Comparison of ENCODE assay signal across 8 mouse cellular contexts in the genomic region with DNA sequence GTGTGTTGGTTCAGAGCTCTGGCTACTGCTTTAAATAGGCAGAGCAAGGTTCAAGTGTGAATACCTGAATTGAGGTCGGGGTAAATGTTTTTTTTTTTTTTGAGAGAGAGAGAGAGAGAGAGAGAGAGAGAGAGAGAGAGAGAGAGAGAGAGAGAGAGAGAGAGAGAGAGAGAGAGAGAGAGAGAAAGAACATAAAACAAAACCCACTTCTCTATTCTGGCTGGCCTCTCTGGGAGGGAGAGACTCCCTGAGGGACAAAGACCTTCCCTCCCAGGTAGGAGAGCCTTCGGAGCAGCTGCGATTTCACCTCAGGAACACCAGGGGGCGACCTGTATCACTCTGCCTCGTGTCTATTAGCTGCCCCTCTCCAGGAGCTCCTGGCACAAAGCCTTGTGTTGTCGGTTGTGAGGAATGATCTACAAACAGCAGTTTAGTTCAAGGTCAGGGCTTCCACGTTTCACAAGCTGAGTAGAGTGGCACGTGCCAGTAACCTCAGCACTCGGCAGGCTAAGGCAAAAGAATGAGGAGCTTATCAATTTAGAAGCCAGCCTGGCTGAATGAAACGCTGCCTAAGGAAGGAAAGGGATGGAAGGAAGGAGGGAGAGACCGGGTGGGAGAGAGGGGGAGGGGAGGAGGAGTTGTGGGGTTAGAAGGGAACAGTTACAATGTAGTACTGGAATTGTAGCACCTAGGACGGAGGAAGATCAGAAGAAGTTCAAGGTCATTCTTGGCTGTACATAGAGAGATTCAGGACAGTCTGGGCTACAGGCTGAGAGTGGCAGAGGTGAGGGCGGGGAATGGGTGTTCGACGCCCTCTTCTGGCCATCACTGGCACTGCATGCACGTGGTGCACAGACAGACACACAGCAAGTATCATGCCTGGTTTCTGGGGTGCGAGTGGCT. TPM values are rescaled to one million over a fixed set of nuclear protein-coding genes. Genes with fewer than 3 reads are reported as not detected.
DNase-seq lines count a peak whose midpoint lies in the region; ATAC-seq and TF ChIP-seq lines count a peak whose summit lies in the region.

No protein-coding gene starts in this region.

- H3K36me3 ChIP-seq in heart, embryonic 13.5 days = no peaks in the 10 kb centered on the region
- H3K36me3 ChIP-seq in kidney, postnatal 0 days (ENCODE audit: insufficient read depth, low read length) = no peaks in the 10 kb centered on the region
- H3K36me3 ChIP-seq in liver, embryonic 12.5 days = no peaks in the 10 kb centered on the region
- H3K36me3 ChIP-seq in stomach, embryonic 14.5 days (ENCODE audit: control insufficient read depth, insufficient read depth, low read length) = no peaks in the 10 kb centered on the region

- H3K9ac ChIP-seq in heart, embryonic 13.5 days = peak overlapping the region; percentile 66
- no peak overlapping the region for H3K9ac ChIP-seq in kidney, postnatal 0 days (ENCODE audit: low read depth, low read length)
- H3K9ac ChIP-seq in liver, embryonic 12.5 days = peak overlapping the region; percentile 46; the same call in 1 of the 2 replicates
- no peak overlapping the region for H3K9ac ChIP-seq in stomach, embryonic 14.5 days (replicated peaks; ENCODE audit: low read depth, low read length)

- H3K4me2 ChIP-seq in heart, embryonic 13.5 days = peak overlapping the region; percentile 61
- H3K4me2 ChIP-seq in kidney, postnatal 0 days (ENCODE audit: low read length) = peak overlapping the region; percentile 47
- peak overlapping the region; percentile 61 for H3K4me2 ChIP-seq in liver, embryonic 12.5 days
- peak overlapping the region; percentile 13; the same call in 1 of the 2 replicates for H3K4me2 ChIP-seq in stomach, embryonic 14.5 days (replicated peaks; ENCODE audit: low read depth, low read length)

- WGBS in heart, embryonic 13.5 days = 8% methylated on average over 17 of the region's 17 CpGs
- 8% methylated on average over 17 of the region's 17 CpGs for WGBS in kidney, postnatal 0 days
- 6% methylated on average over 17 of the region's 17 CpGs for WGBS in liver, embryonic 12.5 days (ENCODE audit: insufficient replicate concordance)
- WGBS in stomach, embryonic 14.5 days = 11% methylated on average over 17 of the region's 17 CpGs

- no peaks in the 10 kb centered on the region for H3K9me3 ChIP-seq in heart, embryonic 13.5 days
- H3K9me3 ChIP-seq in kidney, postnatal 0 days (replicated peaks; ENCODE audit: low read length) = no peaks in the 10 kb centered on the region
- 0 out of 2 replicates have a peak, but pooled peaks cover 4% of the 10 kb centered on the region for H3K9me3 ChIP-seq in liver, embryonic 12.5 days (replicated peaks)
- no peaks in the 10 kb centered on the region for H3K9me3 ChIP-seq in stomach, embryonic 14.5 days (ENCODE audit: control insufficient read depth, low read depth, low read length)

- ATAC-seq in CD4-positive, CD25-positive, alpha-beta regulatory T cell, adult 4 months = peak; percentile 70
- peak; percentile 90 for ATAC-seq in erythroblast, adult 5-6 weeks (replicated peaks; ENCODE audit: low FRiP score, poor library complexity, severe bottlenecking)
- ATAC-seq in heart, embryonic 13.5 days (ENCODE audit: extremely low read depth, insufficient number of reproducible peaks, low FRiP score, low TSS enrichment) = peak; percentile 35; the same call in 1 of the 2 replicates
- peak; percentile 82 for ATAC-seq in kidney, postnatal 0 days (replicated peaks; ENCODE audit: low FRiP score, low read depth)
- ATAC-seq in liver, embryonic 12.5 days = peak; percentile 78
- ATAC-seq in stomach, embryonic 14.5 days (ENCODE audit: insufficient number of reproducible peaks, insufficient read depth, low FRiP score, low read depth) = peak; percentile 55

- TF ChIP-seq CTCF in brain, embryonic 14.5 days (IDR thresholded peaks at IDR 0.05; ENCODE audit: borderline replicate concordance, extremely low read depth, insufficient read depth, insufficient read length) = peak; percentile 91
- peak; percentile 79 for TF ChIP-seq CTCF in kidney, postnatal 0 days (IDR thresholded peaks at IDR 0.05; ENCODE audit: low read depth)

- peak overlapping the region; percentile 72 for H3K27ac ChIP-seq in heart, embryonic 13.5 days (replicated peaks)
- H3K27ac ChIP-seq in kidney, postnatal 0 days = peak overlapping the region; percentile 72; the same call in 1 of the 2 replicates
- H3K27ac ChIP-seq in liver, embryonic 12.5 days = peak overlapping the region; percentile 60
- no peak overlapping the region for H3K27ac ChIP-seq in stomach, embryonic 14.5 days (ENCODE audit: low read length)

- TF ChIP-seq POLR2A in brain, embryonic 14.5 days (IDR thresholded peaks at IDR 0.05; ENCODE audit: borderline replicate concordance, extremely low read depth, insufficient read depth, insufficient read length, poor library complexity, severe bottlenecking) = no peak

- DNase-seq in brain, embryonic 14.5 days (ENCODE audit: low read depth) = peak; percentile 94
- peak; percentile 93 for DNase-seq in kidney, postnatal 0 days (ENCODE audit: low spot score)
- peak; percentile 51 to 70 for DNase-seq in natural killer cell, adult 2 months (ENCODE audit: low spot score in 2 of 2)

- no peaks in the 10 kb centered on the region for H3K27me3 ChIP-seq in heart, embryonic 13.5 days (replicated peaks)
- H3K27me3 ChIP-seq in kidney, postnatal 0 days (ENCODE audit: insufficient read depth, low read length) = no peaks in the 10 kb centered on the region
- peaks cover 5% of the 10 kb centered on the region; the same call in 1 of the 2 replicates for H3K27me3 ChIP-seq in liver, embryonic 12.5 days (replicated peaks)
- H3K27me3 ChIP-seq in stomach, embryonic 14.5 days (ENCODE audit: control insufficient read depth, insufficient read depth, low read length) = no peaks in the 10 kb centered on the region

- H3K4me3 ChIP-seq in heart, embryonic 13.5 days = peak overlapping the region; percentile 36
- no peak overlapping the region for H3K4me3 ChIP-seq in kidney, postnatal 0 days (replicated peaks; ENCODE audit: low read depth, low read length)
- H3K4me3 ChIP-seq in liver, embryonic 12.5 days = peak overlapping the region; percentile 11; the same call in 1 of the 2 replicates
- H3K4me3 ChIP-seq in stomach, embryonic 14.5 days (ENCODE audit: low read depth, low read length) = no peak overlapping the region

- peaks cover 31% of the 10 kb centered on the region for H3K4me1 ChIP-seq in heart, embryonic 13.5 days
- H3K4me1 ChIP-seq in kidney, postnatal 0 days (replicated peaks; ENCODE audit: insufficient read depth, low read length) = no peaks in the 10 kb centered on the region
- H3K4me1 ChIP-seq in liver, embryonic 12.5 days = peaks cover 13% of the 10 kb centered on the region
- peaks cover 4% of the 10 kb centered on the region; the same call in 1 of the 2 replicates for H3K4me1 ChIP-seq in stomach, embryonic 14.5 days (ENCODE audit: control insufficient read depth, insufficient read depth, low read length)

RNA-seq across cellular contexts. Expression of gene Nrsn2, which starts 12.9 kb away (rescaled TPM):
- not detected for polyA plus RNA-seq in CD4-positive, CD25-positive, alpha-beta regulatory T cell, adult 4 months (2017; shearing (Covaris generic))
- 25.8 and 33.1 TPM in 2 replicates for polyA plus RNA-seq in brain, embryonic 14.5 days (2012; rRNA removed)
- total RNA-seq in erythroblast, adult 5-6 weeks (2015; ENCODE audit: low replicate concordance) = not detected in 2 replicates
- not detected in 2 replicates for total RNA-seq in erythroblast, adult 5-6 weeks (2017; ENCODE audit: low replicate concordance)
- 2.5 and 3.7 TPM in 2 replicates for polyA plus RNA-seq in heart, embryonic 13.5 days (2015; fragmentation: Nextera tagmentation; extraction: Ambion mirVana)
- 0.60 and 0.68 TPM in 2 replicates for polyA plus RNA-seq in kidney, postnatal 0 days (2015; fragmentation: Nextera tagmentation; extraction: Ambion mirVana)
- 0.08 TPM in 1 of 2 replicates, not detected in the other for polyA plus RNA-seq in liver, embryonic 12.5 days (2016; fragmentation: Nextera tagmentation; extraction: Ambion mirVana)
- polyA plus RNA-seq in stomach, embryonic 14.5 days (2014; fragmentation: Nextera tagmentation; extraction: Ambion mirVana) = 2.2 and 3.8 TPM in 2 replicates

RNA-seq across cellular contexts. Expression of gene Trib3, which starts 19.7 kb away (rescaled TPM):
- 1 to 10 TPM; 2.4 to 5.1 TPM for polyA plus RNA-seq in CD4-positive, CD25-positive, alpha-beta regulatory T cell, adult 4 months (2017; shearing (Covaris generic))
- polyA plus RNA-seq in brain, embryonic 14.5 days (2012; rRNA removed) = 0.62 and 0.70 TPM in 2 replicates
- 1.0 TPM in 1 of 2 replicates, not detected in the other for total RNA-seq in erythroblast, adult 5-6 weeks (2015; ENCODE audit: low replicate concordance)
- 0.26 and 0.98 TPM in 2 replicates for total RNA-seq in erythroblast, adult 5-6 weeks (2017; ENCODE audit: low replicate concordance)
- polyA plus RNA-seq in heart, embryonic 13.5 days (2015; fragmentation: Nextera tagmentation; extraction: Ambion mirVana) = 4.5 and 6.5 TPM in 2 replicates
- polyA plus RNA-seq in kidney, postnatal 0 days (2015; fragmentation: Nextera tagmentation; extraction: Ambion mirVana) = 0.79 and 1.1 TPM in 2 replicates
- polyA plus RNA-seq in liver, embryonic 12.5 days (2016; fragmentation: Nextera tagmentation; extraction: Ambion mirVana) = 6.1 and 7.2 TPM in 2 replicates
- polyA plus RNA-seq in stomach, embryonic 14.5 days (2014; fragmentation: Nextera tagmentation; extraction: Ambion mirVana) = 0.73 and 1.1 TPM in 2 replicates

RNA-seq across cellular contexts. Expression of gene Rbck1, which starts 31.0 kb away (rescaled TPM):
- 10 to 100 TPM; 53.4 to 74.3 TPM for polyA plus RNA-seq in CD4-positive, CD25-positive, alpha-beta regulatory T cell, adult 4 months (2017; shearing (Covaris generic))
- polyA plus RNA-seq in brain, embryonic 14.5 days (2012; rRNA removed) = 246 and 256 TPM in 2 replicates
- 28.2 TPM in 2 replicates for total RNA-seq in erythroblast, adult 5-6 weeks (2015; ENCODE audit: low replicate concordance)
- 16.6 and 25.1 TPM in 2 replicates for total RNA-seq in erythroblast, adult 5-6 weeks (2017; ENCODE audit: low replicate concordance)
- 60.7 and 66.3 TPM in 2 replicates for polyA plus RNA-seq in heart, embryonic 13.5 days (2015; fragmentation: Nextera tagmentation; extraction: Ambion mirVana)
- 67.6 and 68.4 TPM in 2 replicates for polyA plus RNA-seq in kidney, postnatal 0 days (2015; fragmentation: Nextera tagmentation; extraction: Ambion mirVana)
- polyA plus RNA-seq in liver, embryonic 12.5 days (2016; fragmentation: Nextera tagmentation; extraction: Ambion mirVana) = 67.4 and 69.6 TPM in 2 replicates
- 81.9 and 88.1 TPM in 2 replicates for polyA plus RNA-seq in stomach, embryonic 14.5 days (2014; fragmentation: Nextera tagmentation; extraction: Ambion mirVana)

RNA-seq across cellular contexts. Expression of gene Sox12, which starts 34.4 kb away (rescaled TPM):
- polyA plus RNA-seq in CD4-positive, CD25-positive, alpha-beta regulatory T cell, adult 4 months (2017; shearing (Covaris generic)) = under 1 TPM; 0.32 to 0.73 TPM
- polyA plus RNA-seq in brain, embryonic 14.5 days (2012; rRNA removed) = 87.0 and 105 TPM in 2 replicates
- total RNA-seq in erythroblast, adult 5-6 weeks (2015; ENCODE audit: low replicate concordance) = 2.3 and 2.5 TPM in 2 replicates
- total RNA-seq in erythroblast, adult 5-6 weeks (2017; ENCODE audit: low replicate concordance) = 0.42 and 1.2 TPM in 2 replicates
- 8.0 and 8.2 TPM in 2 replicates for polyA plus RNA-seq in heart, embryonic 13.5 days (2015; fragmentation: Nextera tagmentation; extraction: Ambion mirVana)
- 8.2 and 9.2 TPM in 2 replicates for polyA plus RNA-seq in kidney, postnatal 0 days (2015; fragmentation: Nextera tagmentation; extraction: Ambion mirVana)
- 3.5 and 3.7 TPM in 2 replicates for polyA plus RNA-seq in liver, embryonic 12.5 days (2016; fragmentation: Nextera tagmentation; extraction: Ambion mirVana)
- 13.6 and 15.7 TPM in 2 replicates for polyA plus RNA-seq in stomach, embryonic 14.5 days (2014; fragmentation: Nextera tagmentation; extraction: Ambion mirVana)

RNA-seq across cellular contexts. Expression of gene Zcchc3, which starts 51.3 kb away (rescaled TPM):
- under 1 TPM; 0.57 to 0.75 TPM for polyA plus RNA-seq in CD4-positive, CD25-positive, alpha-beta regulatory T cell, adult 4 months (2017; shearing (Covaris generic))
- 18.1 and 19.9 TPM in 2 replicates for polyA plus RNA-seq in brain, embryonic 14.5 days (2012; rRNA removed)
- total RNA-seq in erythroblast, adult 5-6 weeks (2015; ENCODE audit: low replicate concordance) = 0.58 and 2.3 TPM in 2 replicates
- total RNA-seq in erythroblast, adult 5-6 weeks (2017; ENCODE audit: low replicate concordance) = 0.84 and 1.2 TPM in 2 replicates
- 35.1 and 35.9 TPM in 2 replicates for polyA plus RNA-seq in heart, embryonic 13.5 days (2015; fragmentation: Nextera tagmentation; extraction: Ambion mirVana)
- 28.3 and 31.0 TPM in 2 replicates for polyA plus RNA-seq in kidney, postnatal 0 days (2015; fragmentation: Nextera tagmentation; extraction: Ambion mirVana)
- polyA plus RNA-seq in liver, embryonic 12.5 days (2016; fragmentation: Nextera tagmentation; extraction: Ambion mirVana) = 29.4 and 29.7 TPM in 2 replicates
- 41.0 and 43.5 TPM in 2 replicates for polyA plus RNA-seq in stomach, embryonic 14.5 days (2014; fragmentation: Nextera tagmentation; extraction: Ambion mirVana)

Comparison
In these comparisons a context has a peak if more than half of its experiments do, and no peak if none do; other contexts are left out.
1. ATAC-seq: peak in every context shown above with its lines; median percentile 90 in erythroblast, adult 5-6 weeks; 82 in kidney, postnatal 0 days; 78 in liver, embryonic 12.5 days; 70 in CD4-positive, CD25-positive, alpha-beta regulatory T cell, adult 4 months; 55 in stomach, embryonic 14.5 days; 35 in heart, embryonic 13.5 days.
2. H3K4me3 ChIP-seq: peak in heart, embryonic 13.5 days (single experiment) and liver, embryonic 12.5 days (single experiment); none in kidney, postnatal 0 days (single experiment) and stomach, embryonic 14.5 days (single experiment).
3. H3K9ac ChIP-seq: peak in heart, embryonic 13.5 days (single experiment) and liver, embryonic 12.5 days (single experiment); none in kidney, postnatal 0 days (single experiment) and stomach, embryonic 14.5 days (single experiment).
4. Peak in every context shown above with its lines, with median percentiles within 50 percentile points of each other: DNase-seq and H3K4me2 ChIP-seq.